Mouse (Mus musculus) c-Kit-positive CD71-positive TER-119-negative erythroid progenitor cells, embryonic 14.5 days (primary cell): ENCODE results near the gene Gm5105.

Experiments used
- DNase-seq: peaks from one replicate; pipeline ENCODE4 v3.0.0-alpha.2; 2013; ENCODE audit warnings: low read depth

The Gm5105 gene

DNA sequence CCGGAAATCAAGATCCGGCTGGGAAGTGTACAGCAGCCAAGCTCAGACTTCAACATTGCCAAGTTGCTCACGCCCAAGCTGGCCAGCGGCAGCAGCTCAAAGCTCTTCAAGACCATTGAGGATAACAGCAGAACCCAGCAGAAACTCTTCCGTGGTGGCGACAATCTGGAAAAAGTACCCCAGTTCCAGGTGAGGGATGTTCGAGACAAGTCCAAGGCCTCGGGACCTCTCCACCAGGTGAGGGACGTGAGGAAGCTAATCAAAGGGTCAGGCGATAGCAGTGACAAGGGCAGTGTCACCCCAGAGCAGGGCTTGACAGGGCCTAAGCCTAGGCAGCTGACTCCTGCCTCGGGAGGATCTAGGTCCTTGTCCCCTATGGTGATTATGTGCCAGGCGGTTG lies 915 bp upstream of the Gm5105 start:
- no peak for DNase-seq

DNA sequence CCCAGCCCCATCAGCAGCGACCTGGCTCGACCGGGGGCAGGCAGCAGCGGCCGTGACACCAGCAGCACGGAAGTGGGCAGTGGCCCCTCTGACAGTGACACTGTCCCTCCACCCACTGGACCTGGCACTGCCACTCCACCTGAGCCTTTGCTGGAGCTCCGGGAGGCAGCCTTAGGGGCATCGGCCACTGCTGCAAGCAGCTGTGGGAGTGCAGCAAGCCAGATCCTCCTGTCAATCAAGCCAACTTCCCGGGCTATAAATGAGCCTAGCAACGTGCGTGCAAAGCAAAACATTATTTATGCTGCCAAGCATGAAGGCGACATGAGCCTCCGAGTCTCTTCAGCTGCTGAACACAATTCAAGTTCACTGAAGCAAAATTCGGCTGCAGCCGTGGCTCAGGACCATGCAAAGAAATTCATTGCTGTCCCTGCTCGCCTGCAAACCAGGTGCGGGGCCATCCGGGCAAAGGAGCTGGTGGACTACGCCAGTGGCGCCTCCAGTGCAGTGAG lies 786 bp downstream of the Gm5105 start:
- DNase-seq = no peak

DNA sequence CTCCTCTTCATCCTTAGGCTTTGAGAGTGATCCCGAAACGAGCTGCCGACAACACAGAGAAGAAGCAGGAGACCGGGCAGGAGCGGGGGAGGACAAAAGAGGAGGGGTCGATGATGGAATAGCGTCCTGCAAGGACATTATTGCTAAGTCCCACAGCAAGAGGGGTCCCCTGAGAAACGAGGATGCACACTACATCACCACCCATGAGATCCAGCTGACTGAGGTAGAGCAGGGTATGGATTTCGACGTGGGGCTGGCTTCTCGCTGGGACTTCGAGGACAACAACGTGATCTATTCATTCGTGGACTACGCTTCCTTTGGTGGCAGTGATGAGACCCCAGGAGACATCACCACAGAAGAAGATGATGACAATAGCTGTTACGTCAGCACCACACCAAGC lies 1.3 kb downstream of the Gm5105 start:
- DNase-seq = no peak

DNA sequence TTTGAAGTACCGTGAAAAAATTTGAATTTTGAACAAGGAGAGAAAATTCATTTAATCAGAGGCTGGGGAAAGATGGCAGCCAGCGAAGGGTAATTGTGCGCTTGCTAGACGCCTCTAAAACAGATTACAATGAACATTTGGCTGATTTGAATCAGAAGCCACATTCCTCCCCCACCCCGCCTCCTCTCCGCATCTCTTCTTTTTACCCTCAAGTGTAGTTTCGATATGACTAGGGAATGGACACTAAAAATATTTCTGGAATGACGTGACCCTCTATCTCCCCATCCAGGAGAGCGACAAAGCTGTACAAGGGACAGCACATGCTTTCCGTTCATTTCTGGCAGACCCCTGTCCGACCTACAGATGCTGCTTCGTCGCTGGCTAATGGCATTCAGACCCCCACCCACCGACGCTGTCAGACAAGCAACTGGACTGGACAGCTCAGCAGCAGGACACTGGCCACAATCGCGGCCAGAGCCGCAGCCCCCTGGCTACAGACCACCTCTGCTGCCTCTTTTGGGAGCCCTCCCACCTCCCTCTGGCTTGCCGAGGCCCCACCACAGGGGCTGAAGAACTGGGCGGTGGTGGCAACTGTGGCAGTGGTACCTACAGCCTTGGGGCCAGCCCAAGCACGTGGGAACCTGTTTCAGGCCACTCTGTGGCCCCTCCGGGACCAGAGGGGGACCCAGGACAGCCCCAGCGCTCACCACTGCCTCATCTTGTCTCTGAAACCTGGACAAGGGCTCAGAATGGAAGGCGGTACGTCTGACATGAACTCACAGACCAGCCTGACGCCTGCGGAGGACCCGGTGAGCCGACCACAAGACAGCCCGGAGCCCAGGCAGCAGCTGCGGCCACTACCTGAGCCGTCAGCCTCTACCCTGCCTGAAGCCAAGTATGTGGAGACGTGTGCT lies 2.2 kb downstream of the Gm5105 start, which contains the start of gene 1110002E22Rik:
Gene 1110002E22Rik (plus strand): TSS at position 321 of the 914 bp plus-strand sequence.
- DNase-seq = no peak

DNA sequence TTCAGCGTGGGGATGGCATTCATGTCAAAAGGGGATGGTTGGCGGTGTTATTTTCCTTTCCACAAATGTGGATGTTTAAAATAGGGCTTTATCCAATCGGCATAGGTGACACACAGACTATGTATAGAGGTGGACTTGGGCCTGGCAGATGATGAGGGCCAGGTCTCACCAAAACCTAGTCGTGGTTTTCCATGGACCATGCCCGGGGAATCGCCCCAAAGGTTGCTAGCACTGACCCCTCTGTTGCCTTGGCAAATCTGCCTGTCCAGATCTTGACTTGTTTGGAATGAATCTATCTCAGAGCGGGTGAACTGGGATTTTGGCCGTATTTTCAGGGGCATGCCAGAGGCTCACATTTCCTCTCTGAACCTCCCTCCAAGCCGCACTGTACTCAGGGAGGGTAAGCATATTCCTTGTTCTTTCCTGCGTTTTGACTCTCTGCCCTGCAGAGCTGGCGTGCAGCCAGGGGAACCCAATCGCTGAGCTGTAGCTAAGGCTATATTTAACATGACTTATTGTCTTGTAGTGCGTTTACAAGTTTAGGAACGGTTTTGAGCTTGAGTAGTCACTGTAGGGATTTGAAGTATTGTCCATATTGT lies 3.4 kb downstream of the Gm5105 start:
- no peak for DNase-seq

DNA sequence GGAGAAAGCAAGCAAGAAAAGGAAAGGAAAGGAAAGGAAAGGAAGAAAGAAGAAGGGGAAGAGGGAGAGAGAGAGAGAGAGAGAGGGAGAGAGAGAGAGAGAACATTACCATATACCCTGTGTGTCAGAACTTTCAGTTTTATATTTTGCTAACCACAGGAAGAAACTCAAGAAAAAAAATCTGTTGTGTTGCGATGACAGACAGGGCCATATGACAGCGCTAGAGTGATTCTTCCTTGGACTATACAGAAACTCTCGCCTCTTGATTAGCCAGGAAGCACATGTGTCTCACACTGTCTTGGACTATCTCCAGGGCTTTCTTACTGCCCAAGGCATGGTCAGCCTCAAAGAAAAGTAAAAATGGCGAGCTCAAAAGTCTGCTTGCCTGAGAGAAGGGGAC lies 4.5 kb downstream of the Gm5105 start:
- no peak for DNase-seq

DNA sequence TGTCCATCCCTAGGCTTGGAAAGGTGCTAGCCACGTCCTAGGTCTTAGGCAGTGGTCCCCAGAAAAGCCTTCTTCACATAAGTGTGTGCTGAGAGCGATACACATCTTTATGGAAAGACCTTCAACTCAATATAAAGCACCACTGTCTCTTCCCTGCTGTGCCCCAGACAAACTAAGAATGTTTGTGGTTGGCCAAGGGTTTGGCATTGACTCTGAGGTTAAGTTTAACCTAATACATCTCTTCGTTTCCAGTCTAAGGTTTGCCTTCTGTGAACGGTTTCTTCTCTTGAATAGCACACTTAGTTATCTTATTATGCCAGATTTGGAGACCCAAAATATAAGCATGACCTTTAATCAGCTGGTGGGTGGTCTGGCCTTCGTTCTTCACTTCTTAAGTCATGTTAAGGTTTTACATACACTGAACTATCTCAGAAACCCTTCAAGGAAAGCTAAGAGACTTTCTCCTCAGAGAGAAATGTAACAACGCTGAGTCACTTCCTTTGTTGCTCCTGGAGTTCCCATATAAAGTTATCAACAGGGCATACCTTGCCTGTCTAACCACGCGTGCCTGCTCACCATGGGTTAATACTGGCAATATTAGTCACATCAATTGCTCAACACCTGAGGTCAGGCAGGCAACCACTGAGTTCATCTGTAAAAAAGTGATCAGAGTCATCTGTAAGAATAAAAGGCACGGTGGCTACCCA lies 5.8 kb downstream of the Gm5105 start:
- DNase-seq = no peak

DNA sequence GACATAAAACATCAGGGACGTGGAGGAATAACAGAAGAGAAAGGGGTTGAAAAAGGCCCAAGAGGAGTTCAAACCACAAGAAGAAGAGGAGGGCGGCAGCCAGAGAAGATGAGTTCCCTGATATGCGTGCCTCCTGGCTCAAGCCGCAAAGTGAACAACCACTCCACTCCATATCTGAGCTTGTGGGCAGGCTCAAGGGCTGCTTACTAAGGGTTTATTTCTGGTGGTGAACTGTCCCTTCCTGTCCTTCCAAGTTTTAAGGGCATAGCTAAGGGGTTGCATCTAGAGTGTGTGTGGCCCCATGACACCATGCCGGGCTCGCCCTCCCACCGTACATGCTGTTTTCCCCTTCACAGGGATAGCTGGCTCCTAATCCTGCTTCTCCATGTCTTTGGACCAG lies 6.8 kb downstream of the Gm5105 start:
- DNase-seq = no peak

DNA sequence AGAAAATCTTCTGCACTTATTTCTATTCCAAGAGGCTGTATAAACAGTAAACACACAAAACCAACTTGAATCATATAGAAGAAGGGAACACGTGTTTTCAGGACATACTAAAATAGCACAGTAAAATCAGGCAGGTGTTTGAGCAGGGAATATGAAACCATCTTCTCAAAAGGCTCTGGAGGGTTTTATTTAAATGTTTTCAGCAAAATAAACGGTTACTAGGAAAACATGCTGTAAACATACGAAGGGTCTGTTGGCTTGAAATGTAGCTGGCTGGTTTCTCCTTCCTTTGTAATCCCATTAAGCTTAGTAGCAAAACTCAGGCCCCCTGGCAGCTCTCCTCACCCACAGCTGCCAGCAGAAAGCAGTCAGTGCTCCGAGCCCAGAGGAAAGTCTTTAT lies 9.0 kb downstream of the Gm5105 start:
- DNase-seq = no peak

DNA sequence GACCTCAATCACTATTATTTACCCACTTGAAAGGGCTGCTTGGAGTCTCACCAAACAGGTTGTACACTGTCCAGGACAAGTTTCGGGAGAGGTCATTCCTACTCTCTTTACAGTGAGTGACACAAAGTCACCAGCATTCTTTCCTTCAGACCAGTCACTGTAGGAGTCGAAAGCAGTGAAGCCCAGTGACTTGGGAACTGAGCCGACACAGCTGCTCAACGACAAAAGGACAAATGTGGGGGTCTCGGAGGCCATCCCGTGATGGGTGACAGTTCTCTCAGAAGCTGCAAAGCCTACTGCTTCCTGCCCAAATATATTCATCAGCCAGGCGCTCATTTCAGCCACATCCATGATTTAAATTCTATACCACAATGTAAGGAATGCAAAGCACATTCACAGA lies 10.2 kb downstream of the Gm5105 start:
- no peak for DNase-seq

DNA sequence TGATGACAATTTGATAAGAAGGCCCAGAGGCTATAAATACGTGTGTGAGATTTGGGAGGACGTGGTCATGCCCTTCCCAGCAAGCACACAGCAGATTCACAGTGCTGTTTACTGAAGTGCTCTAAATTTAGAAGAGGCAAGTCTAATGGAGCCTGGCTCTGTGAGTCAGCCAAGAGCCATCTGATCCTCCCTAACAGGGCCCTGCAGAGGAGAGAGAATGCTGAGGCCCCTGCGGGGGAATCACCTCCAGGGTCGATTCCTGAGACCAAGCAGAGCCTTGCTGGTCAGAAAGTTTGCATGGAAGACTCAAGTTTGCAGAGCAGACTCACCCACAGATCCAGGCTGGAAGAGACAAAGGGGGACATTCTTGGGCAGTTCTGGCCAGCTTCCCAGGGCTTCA lies 13.2 kb downstream of the Gm5105 start:
- DNase-seq = no peak

DNA sequence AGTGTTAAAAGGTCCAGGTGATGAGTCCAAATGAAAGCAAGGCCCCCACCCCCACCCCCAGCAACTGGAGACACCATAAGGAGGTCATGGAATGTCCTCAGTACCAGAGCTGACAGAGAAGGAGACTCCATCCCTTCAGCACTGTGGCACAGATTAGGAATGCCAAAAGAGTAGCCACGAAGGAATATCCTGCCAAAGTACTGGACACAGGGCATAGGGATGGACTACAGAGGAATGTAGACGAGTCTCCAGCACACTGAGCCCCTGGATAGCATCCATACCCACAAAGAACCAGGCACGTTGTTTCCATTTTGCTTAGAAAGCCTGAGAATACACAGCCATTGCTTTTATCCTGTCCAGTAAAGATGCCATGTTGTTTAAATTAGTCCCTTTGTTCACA lies 15.8 kb downstream of the Gm5105 start:
- DNase-seq = no peak

DNA sequence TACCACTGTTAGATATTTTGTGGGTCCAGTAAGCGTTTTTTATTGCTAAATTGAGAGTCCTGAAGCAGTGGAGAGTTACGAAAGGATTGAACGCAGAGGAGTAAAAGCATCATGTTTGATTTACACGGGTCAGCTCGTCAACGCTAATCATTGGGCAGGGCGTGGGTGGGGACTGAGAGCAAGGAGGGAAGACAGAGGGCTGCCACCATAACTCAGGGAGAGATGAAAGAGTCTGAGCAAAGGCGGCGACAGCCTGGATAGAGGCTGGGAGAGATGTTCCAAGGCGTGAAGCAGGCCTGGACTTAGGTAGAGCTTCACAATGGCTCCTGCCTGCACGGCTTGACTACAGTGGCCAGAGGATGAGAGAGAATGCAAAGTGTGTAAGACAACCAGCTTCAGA lies 16.4 kb downstream of the Gm5105 start:
- no peak for DNase-seq

DNA sequence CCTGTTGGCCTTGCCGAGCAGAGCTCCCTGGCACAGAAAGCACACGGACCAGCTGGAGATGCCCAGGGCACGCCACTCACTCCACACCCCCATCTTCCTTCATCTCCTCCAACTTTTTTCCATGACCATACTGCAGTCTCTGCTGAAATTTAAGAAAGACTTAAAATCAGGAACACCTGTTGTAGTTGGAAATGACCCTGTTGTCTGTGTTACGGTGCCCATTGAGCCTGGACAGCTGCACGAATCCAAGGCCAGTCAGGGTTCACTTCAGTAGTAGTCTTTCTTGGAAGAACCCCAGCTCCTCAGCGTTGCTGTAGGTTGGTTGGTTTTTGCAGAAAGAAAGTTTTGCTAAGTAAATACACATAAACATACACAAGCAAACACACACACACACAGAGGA lies 17.6 kb downstream of the Gm5105 start:
- no peak for DNase-seq

DNA sequence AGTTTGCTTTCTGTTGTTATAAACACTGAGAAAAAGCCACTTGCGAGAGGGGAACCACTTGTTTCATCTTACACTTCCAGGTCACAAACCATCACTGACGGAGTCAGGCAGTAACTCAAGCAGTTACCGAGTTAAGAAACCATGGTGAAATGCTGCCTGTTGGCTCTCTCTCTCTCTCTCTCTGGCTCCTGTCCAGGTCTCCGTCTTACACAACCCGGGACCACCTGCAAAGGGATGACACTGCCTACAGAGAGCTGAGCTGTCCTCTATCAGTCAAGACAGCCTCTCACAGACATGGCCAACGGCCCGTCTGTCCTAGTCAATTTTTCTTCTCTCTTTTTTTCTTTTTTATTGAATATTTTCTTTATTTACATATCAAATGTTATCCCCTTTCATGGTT lies 23.9 kb downstream of the Gm5105 start:
- DNase-seq = no peak

DNA sequence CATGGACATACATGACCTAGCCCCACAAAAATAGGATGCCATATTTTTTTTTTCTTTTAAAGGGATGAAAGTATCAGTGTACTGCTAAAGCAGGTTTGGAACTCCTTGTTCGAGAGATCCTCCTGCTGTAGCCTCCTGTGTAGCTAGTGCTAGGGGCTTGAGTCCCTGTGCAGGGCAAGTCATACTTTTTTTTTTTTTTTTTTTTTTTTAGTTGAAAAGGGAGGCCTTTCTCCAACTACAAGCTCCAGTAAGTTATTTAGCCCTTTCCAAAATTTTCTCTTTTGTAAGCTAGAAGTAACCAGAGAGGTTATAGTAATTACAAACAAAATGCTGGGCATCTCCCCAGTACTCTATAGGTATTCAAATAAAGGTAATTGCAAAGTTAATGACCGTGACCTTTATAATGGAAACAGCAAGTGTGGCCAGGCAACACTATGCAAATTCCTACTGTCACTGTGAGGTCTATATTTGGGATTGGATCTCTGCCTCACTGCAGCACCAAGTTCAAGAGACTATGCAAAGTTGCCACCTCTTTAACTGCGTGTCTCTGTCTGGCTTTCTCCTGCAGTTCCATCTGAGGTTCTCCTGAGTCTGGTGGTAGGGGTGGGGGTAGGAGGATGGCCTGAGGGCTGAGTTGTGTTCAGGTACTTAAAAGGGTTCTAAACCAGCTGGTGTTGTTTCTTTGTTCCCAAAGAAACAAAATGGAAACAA lies 25.4 kb downstream of the Gm5105 start:
- DNase-seq = no peak

DNA sequence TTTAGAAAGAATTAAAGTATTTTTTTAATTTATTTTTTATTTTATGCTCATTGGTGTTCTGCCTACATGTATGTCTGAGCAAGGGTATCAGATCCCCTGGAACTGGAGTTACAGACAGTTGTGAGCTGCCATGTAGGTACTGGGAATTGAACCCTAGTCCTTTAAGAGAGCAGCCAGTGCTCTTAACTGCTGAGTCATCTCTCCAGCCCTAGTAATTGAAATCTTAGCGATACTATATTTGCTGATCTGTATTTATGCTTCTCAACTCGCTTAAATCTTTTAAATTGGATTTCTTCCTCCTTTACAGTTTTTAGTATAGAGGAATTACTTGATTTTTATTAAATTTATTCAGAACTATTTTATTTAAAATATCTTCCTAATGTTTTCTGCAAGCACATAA lies 26.2 kb downstream of the Gm5105 start:
- DNase-seq = no peak

DNA sequence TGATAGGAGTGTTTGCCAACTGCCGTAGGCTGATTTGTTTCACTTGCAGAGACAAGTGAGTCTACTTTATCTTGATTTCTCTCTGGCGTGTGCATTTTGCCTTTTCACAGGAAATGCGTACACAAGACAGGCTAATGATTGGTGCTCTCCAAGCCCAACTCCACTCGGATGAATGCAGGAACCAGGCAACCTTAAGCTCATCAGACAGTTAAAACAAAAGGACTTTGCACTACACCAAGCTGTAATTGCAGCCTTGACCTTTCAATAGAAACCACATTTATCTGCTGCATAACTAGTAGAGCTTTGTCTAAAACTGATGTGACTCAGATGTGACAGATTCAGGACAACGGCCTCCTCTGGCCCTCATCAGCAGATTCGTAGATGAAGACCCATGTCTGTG lies 33.2 kb downstream of the Gm5105 start:
- no peak for DNase-seq

DNA sequence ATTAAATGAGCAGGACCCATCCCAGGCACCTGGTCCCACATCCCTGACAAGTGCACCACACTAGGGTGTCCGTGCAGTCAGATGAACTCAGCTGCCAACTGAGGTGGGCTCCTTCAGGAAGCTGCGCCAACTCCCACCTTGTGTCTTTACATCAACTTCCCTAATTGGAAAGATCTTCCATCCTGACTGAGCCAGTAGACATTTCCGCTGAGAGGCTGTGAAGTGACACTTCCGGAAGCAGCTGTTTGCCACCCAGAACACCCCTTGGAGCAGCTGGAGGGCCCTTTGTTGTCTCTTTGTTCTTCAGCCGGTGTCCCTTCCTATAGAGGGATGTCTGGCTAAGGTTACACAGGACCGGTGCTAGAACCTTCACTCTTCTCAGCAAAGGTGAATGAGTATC lies 36.6 kb downstream of the Gm5105 start:
- DNase-seq = no peak

DNA sequence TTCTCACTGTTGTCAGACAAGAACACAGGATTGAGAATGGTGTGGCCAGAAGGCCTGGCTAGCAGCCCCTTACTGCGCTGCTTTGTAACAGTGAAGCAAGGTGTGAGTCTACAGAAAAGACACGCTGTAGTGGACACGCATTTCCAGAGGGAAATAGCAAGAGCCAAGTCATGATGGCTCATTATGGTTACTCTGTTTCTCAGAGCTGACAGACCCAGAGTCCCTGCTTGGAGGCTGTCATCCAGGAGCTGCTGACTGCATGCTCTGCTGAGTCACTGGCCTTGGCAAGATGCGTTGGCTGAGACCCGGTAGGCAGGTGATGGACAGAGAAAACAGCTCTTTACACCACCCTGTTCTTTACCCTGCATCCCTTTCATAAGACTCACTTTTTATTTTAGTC lies 37.8 kb downstream of the Gm5105 start:
- DNase-seq = no peak

DNA sequence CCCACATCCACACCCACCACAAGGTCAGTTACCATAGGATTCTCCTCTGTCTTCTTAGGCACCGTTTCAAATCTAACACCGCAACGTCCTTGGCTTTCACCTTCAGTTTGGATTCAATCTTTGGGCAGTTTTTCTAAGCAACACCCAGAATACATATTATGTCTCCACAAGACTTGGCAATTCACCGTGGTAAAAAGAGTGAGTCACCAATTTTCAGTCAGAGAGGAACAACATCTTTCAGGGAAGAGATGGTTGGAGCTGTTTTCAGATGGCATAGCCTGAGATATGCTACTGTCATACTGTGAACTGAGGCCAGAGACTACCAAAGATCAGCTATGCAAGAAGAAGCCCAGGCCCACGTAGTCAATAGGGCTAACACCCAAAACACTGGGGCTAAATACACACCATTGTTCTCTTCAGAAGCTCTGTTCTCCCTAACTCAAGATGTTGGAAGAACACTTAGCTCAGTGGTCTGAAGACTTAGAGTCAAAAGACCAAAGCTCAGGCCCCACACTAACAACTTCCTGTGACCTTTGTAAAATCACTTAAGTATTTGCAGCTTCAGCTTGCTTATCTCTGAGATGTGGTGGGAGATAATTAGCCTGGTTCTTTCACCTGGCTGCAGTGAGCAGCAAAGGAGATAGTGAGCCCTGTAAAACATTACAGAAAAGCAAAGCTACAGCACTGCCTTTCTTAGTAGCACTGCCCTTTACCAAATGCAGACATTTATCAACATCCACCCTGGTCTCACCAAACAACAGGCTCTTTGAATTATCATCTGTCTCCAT lies 39.4 kb downstream of the Gm5105 start:
- no peak for DNase-seq
